Comparison of ENCODE assay signal across 7 mouse cellular contexts in the genomic region with DNA sequence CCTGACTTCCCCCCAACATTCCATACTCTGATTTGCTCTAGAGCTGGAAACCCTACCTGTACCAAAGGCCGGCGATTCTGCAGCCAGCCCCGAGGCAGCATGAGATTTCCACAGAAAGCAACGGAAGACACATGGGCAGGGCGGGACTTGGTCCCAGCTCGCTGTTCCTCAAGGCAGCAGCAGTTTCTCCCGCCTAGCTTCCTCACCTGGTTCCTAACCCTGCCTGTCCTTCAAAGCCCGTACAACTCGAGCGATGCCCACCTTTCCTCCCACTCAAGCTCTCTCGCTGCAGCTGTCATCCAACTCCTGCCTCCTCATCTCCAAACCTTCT. TPM values are rescaled to one million over a fixed set of nuclear protein-coding genes. Genes with fewer than 3 reads are reported as not detected.
DNase-seq lines count a peak whose midpoint lies in the region; ATAC-seq and TF ChIP-seq lines count a peak whose summit lies in the region.

No protein-coding gene starts in this region.

- H3K9ac ChIP-seq in embryonic facial prominence, embryonic 15.5 days: peak overlapping the region; percentile 100
- peak overlapping the region; percentile 96 for H3K9ac ChIP-seq in hindbrain, embryonic 15.5 days
- H3K9ac ChIP-seq in liver, embryonic 13.5 days: peak overlapping the region; percentile 98

- WGBS in embryonic facial prominence, embryonic 15.5 days: under 1% methylated on average over 11 of the region's 11 CpGs
- WGBS in hindbrain, embryonic 15.5 days: 0% methylated on average over 11 of the region's 11 CpGs
- WGBS in liver, embryonic 13.5 days (ENCODE audit: insufficient replicate concordance): 3% methylated on average over 11 of the region's 11 CpGs
- WGBS in small intestine, adult 2 months: under 1% methylated on average over 11 of the region's 11 CpGs

- peak overlapping the region; percentile 79 for H3K4me2 ChIP-seq in embryonic facial prominence, embryonic 15.5 days (replicated peaks)
- H3K4me2 ChIP-seq in hindbrain, embryonic 15.5 days: peak overlapping the region; percentile 84
- H3K4me2 ChIP-seq in liver, embryonic 13.5 days: peak overlapping the region; percentile 99

- H3K4me1 ChIP-seq in testis, adult 2 months (ENCODE audit: control insufficient read depth, insufficient read depth, low read length): peaks cover 22% of the 10 kb centered on the region
- peaks cover 42% of the 10 kb centered on the region for H3K4me1 ChIP-seq in embryonic facial prominence, embryonic 15.5 days
- H3K4me1 ChIP-seq in hindbrain, embryonic 15.5 days (replicated peaks): peaks cover 40% of the 10 kb centered on the region
- H3K4me1 ChIP-seq in liver, embryonic 13.5 days (replicated peaks): peaks cover 47% of the 10 kb centered on the region
- peaks cover 11% of the 10 kb centered on the region for H3K4me1 ChIP-seq in small intestine, adult 2 months (ENCODE audit: control insufficient read depth, insufficient read depth, insufficient read length, low read length)

- TF ChIP-seq POLR2A in testis, adult 2 months (IDR thresholded peaks at IDR 0.05; ENCODE audit: control insufficient read depth, low read depth, low read length): no peak
- TF ChIP-seq POLR2A in small intestine, adult 2 months (IDR thresholded peaks at IDR 0.05; ENCODE audit: low read depth, low read length): no peak

- H3K9me3 ChIP-seq in embryonic facial prominence, embryonic 15.5 days (replicated peaks): no peaks in the 10 kb centered on the region
- no peaks in the 10 kb centered on the region for H3K9me3 ChIP-seq in hindbrain, embryonic 15.5 days
- no peaks in the 10 kb centered on the region for H3K9me3 ChIP-seq in liver, embryonic 13.5 days (replicated peaks)

- no peak for DNase-seq in testis, postnatal 14 days (ENCODE audit: low spot score)
- DNase-seq in liver, embryonic 13.5 days: no peak
- no peak for DNase-seq in spleen, postnatal 4 days (ENCODE audit: low spot score in 2 of 2)

- ATAC-seq in embryonic facial prominence, embryonic 15.5 days (ENCODE audit: insufficient number of reproducible peaks, low FRiP score, low TSS enrichment, low read depth): no peak
- ATAC-seq in hindbrain, embryonic 15.5 days (ENCODE audit: low FRiP score, low read depth): no peak
- no peak for ATAC-seq in liver, embryonic 13.5 days (ENCODE audit: low read depth)

- peak overlapping the region; percentile 76 for H3K4me3 ChIP-seq in testis, adult 2 months (ENCODE audit: control insufficient read depth, low read depth, low read length)
- H3K4me3 ChIP-seq in embryonic facial prominence, embryonic 15.5 days (replicated peaks): peak overlapping the region; percentile 96
- peak overlapping the region; percentile 91 for H3K4me3 ChIP-seq in hindbrain, embryonic 15.5 days
- H3K4me3 ChIP-seq in liver, embryonic 13.5 days (replicated peaks): peak overlapping the region; percentile 94
- peak overlapping the region; percentile 82 for H3K4me3 ChIP-seq in small intestine, adult 2 months (ENCODE audit: low read depth, low read length)

- peak overlapping the region; percentile 55 for H3K27ac ChIP-seq in testis, adult 2 months (ENCODE audit: control insufficient read depth, insufficient read depth, low read depth, low read length)
- peak overlapping the region; percentile 97 for H3K27ac ChIP-seq in embryonic facial prominence, embryonic 15.5 days (replicated peaks)
- peak overlapping the region; percentile 95 for H3K27ac ChIP-seq in hindbrain, embryonic 15.5 days (replicated peaks)
- H3K27ac ChIP-seq in liver, embryonic 13.5 days: peak overlapping the region; percentile 9; the same call in 1 of the 2 replicates
- H3K27ac ChIP-seq in small intestine, adult 2 months (ENCODE audit: insufficient read depth, low read depth, low read length): 0 out of 2 replicates have a peak overlapping the region, but pooled peaks have one; percentile 18

- no peaks in the 10 kb centered on the region for H3K27me3 ChIP-seq in testis, adult 2 months (ENCODE audit: control insufficient read depth, insufficient read depth, low read length)
- no peaks in the 10 kb centered on the region for H3K27me3 ChIP-seq in embryonic facial prominence, embryonic 15.5 days
- no peaks in the 10 kb centered on the region for H3K27me3 ChIP-seq in hindbrain, embryonic 15.5 days
- H3K27me3 ChIP-seq in liver, embryonic 13.5 days: no peaks in the 10 kb centered on the region
- H3K27me3 ChIP-seq in small intestine, adult 2 months (ENCODE audit: control insufficient read depth, insufficient read depth, low read length): no peaks in the 10 kb centered on the region

- no peaks in the 10 kb centered on the region; the same call in 1 of the 2 replicates for H3K36me3 ChIP-seq in testis, adult 2 months (ENCODE audit: control insufficient read depth, insufficient read depth, low read length)
- H3K36me3 ChIP-seq in embryonic facial prominence, embryonic 15.5 days: peaks cover 28% of the 10 kb centered on the region
- H3K36me3 ChIP-seq in hindbrain, embryonic 15.5 days: peaks cover 26% of the 10 kb centered on the region
- peaks cover 30% of the 10 kb centered on the region for H3K36me3 ChIP-seq in liver, embryonic 13.5 days
- peaks cover 24% of the 10 kb centered on the region for H3K36me3 ChIP-seq in small intestine, adult 2 months (ENCODE audit: control insufficient read depth, insufficient read depth, low read length)

- no peak for TF ChIP-seq CTCF in testis, adult 2 months (IDR thresholded peaks at IDR 0.05; ENCODE audit: control insufficient read depth, insufficient read depth, insufficient replicate concordance, low read depth, low read length)
- TF ChIP-seq CTCF in small intestine, adult 2 months (IDR thresholded peaks at IDR 0.05; ENCODE audit: extremely low read depth, insufficient read length, insufficient replicate concordance, low read depth, low read length): no peak

RNA-seq across cellular contexts. Expression of gene Srf, which starts 1.4 kb away (rescaled TPM):
- 96.2 and 106 TPM in 2 replicates for polyA plus RNA-seq in testis, adult 2 months (2012; rRNA removed)
- 8.6 and 8.8 TPM in 2 replicates for polyA plus RNA-seq in embryonic facial prominence, embryonic 15.5 days (2015; fragmentation: Nextera tagmentation; extraction: Ambion mirVana)
- 2.7 and 4.5 TPM in 2 replicates for polyA plus RNA-seq in hindbrain, embryonic 15.5 days (2015; fragmentation: Nextera tagmentation; extraction: Ambion mirVana)
- polyA plus RNA-seq in liver, embryonic 13.5 days (2015; fragmentation: Nextera tagmentation; extraction: Ambion mirVana): 2.9 and 3.2 TPM in 2 replicates
- 103 and 183 TPM in 2 replicates for polyA plus RNA-seq in small intestine, adult 2 months (2012; rRNA removed)

RNA-seq across cellular contexts. Expression of gene Cul9, which starts 8.4 kb away (rescaled TPM):
- polyA plus RNA-seq in testis, adult 2 months (2012; rRNA removed): 20.5 and 22.4 TPM in 2 replicates
- polyA plus RNA-seq in embryonic facial prominence, embryonic 15.5 days (2015; fragmentation: Nextera tagmentation; extraction: Ambion mirVana): 7.1 and 10.6 TPM in 2 replicates
- 21.0 and 26.5 TPM in 2 replicates for polyA plus RNA-seq in hindbrain, embryonic 15.5 days (2015; fragmentation: Nextera tagmentation; extraction: Ambion mirVana)
- 0.44 and 0.84 TPM in 2 replicates for polyA plus RNA-seq in liver, embryonic 13.5 days (2015; fragmentation: Nextera tagmentation; extraction: Ambion mirVana)
- 5.0 and 5.8 TPM in 2 replicates for polyA plus RNA-seq in small intestine, adult 2 months (2012; rRNA removed)

RNA-seq across cellular contexts. Expression of gene Dnph1, which starts 58.1 kb away (rescaled TPM):
- polyA plus RNA-seq in testis, adult 2 months (2012; rRNA removed): 8.7 and 9.4 TPM in 2 replicates
- polyA plus RNA-seq in embryonic facial prominence, embryonic 15.5 days (2015; fragmentation: Nextera tagmentation; extraction: Ambion mirVana): 40.4 and 41.0 TPM in 2 replicates
- polyA plus RNA-seq in hindbrain, embryonic 15.5 days (2015; fragmentation: Nextera tagmentation; extraction: Ambion mirVana): 21.8 and 22.4 TPM in 2 replicates
- polyA plus RNA-seq in liver, embryonic 13.5 days (2015; fragmentation: Nextera tagmentation; extraction: Ambion mirVana): 34.6 and 35.1 TPM in 2 replicates
- 3.3 and 6.3 TPM in 2 replicates for polyA plus RNA-seq in small intestine, adult 2 months (2012; rRNA removed)

Comparison
In these comparisons a context has a peak if more than half of its experiments do, and no peak if none do; other contexts are left out.
1. H3K27ac ChIP-seq: peak in every context shown above with its lines; median percentile 97 in embryonic facial prominence, embryonic 15.5 days; 95 in hindbrain, embryonic 15.5 days; 55 in testis, adult 2 months; 18 in small intestine, adult 2 months; 9 in liver, embryonic 13.5 days.